Mouse (Mus musculus) midbrain, embryonic 13.5 days (tissue): ENCODE data around the gene Gm9958. TPM values are rescaled to one million over a fixed set of nuclear protein-coding genes. Genes with fewer than 3 reads are reported as not detected.

ENCODE experiments used
- ATAC-seq: fragments of 200-750 bp; cut with Nextera tagmentation; 2 replicates; pipeline ENCODE4 v1.8.0; 2017; ENCODE audit warnings: mild to moderate bottlenecking, moderate TSS enrichment, moderate library complexity
- H3K27ac ChIP-seq: fragments of 300-500 bp; sonication (generic); 2 replicates; pipeline ENCODE4 v1.5.1; 2015; ENCODE audit warnings: inconsistent platforms, mild to moderate bottlenecking, moderate library complexity
- H3K27me3 ChIP-seq: fragments of 300-500 bp; sonication (generic); 2 replicates; pipeline ENCODE4 v1.6.1; 2015; ENCODE audit warnings: mild to moderate bottlenecking, inconsistent platforms
- H3K36me3 ChIP-seq: fragments of 300-500 bp; sonication (generic); 2 replicates; pipeline ENCODE4 v1.6.1; 2015; ENCODE audit warnings: mild to moderate bottlenecking, inconsistent platforms
- H3K4me1 ChIP-seq: fragments of 300-500 bp; sonication (generic); replicated peaks from 2 replicates; pipeline ENCODE4 v1.6.1; 2015; ENCODE audit warnings: inconsistent platforms
- H3K4me2 ChIP-seq: fragments of 300-500 bp; sonication (generic); replicated peaks from 2 replicates; pipeline ENCODE4 v1.6.1; 2015; ENCODE audit warnings: moderate library complexity, mild to moderate bottlenecking, inconsistent platforms
- H3K4me3 ChIP-seq: fragments of 300-500 bp; sonication (generic); replicated peaks from 2 replicates; pipeline ENCODE4 v1.5.1; 2015; ENCODE audit warnings: mild to moderate bottlenecking, inconsistent platforms
- H3K9ac ChIP-seq: fragments of 300-500 bp; sonication (generic); replicated peaks from 2 replicates; pipeline ENCODE4 v1.6.1; 2015; ENCODE audit warnings: mild to moderate bottlenecking, inconsistent platforms
- H3K9me3 ChIP-seq: fragments of 300-500 bp; sonication (generic); 2 replicates; pipeline ENCODE4 v1.6.1; 2016; ENCODE audit warnings: mild to moderate bottlenecking, inconsistent platforms
- WGBS: fragments of 180-500 bp; shearing (Covaris S2); methylation state at CpG from one replicate; pipeline ENCODE4 v1.1.7; 2015; 5-methylcytosine and 5-hydroxymethylcytosine counted together
- polyA plus RNA-seq: library from polyadenylated mRNA; unstranded; fragments of >200 nt; fragmentation: Nextera tagmentation; extraction: Ambion mirVana; gene quantifications from 2 replicates; pipeline ENCODE4 v1.2.1, GENCODE M21; 2015

Gm9958 gene
- polyA plus RNA-seq, 1 experiment from 2014 or later: 6.5 TPM

GRCm38 (mm10) chr5:90414925-90415295 lies 47.9 kb downstream of the Gm9958 start:
- no peaks in the 10 kb centered on the region for H3K36me3 ChIP-seq
- no peaks in the 10 kb centered on the region; the same call in 1 of the 2 replicates for H3K4me1 ChIP-seq
- no peak overlapping the region for H3K4me2 ChIP-seq
- H3K9me3 ChIP-seq: no peaks in the 10 kb centered on the region
- no peak overlapping the region for H3K9ac ChIP-seq
- H3K27me3 ChIP-seq: no peaks in the 10 kb centered on the region
- WGBS: 57% methylated on average over 6 of the region's 6 CpGs
- H3K27ac ChIP-seq: no peak overlapping the region
- H3K4me3 ChIP-seq: no peak overlapping the region
- ATAC-seq: no peak

Other genes with a start within 250 kb of the Gm9958 start
- 25.7 and 26.3 TPM in 2 replicates for gene Cox18, start 143.2 kb upstream of the Gm9958 start, polyA plus RNA-seq
- gene Ankrd17, start 627 bp upstream of the Gm9958 start, polyA plus RNA-seq: 31.5 and 32.2 TPM in 2 replicates
- 0.62 TPM in 1 of 2 replicates, not detected in the other for gene Alb, start 93.7 kb downstream of the Gm9958 start, polyA plus RNA-seq
- 0.35 and 1.7 TPM in 2 replicates for gene Afp, start 123.5 kb downstream of the Gm9958 start, polyA plus RNA-seq
- not detected in 2 replicates for gene Afm, start 151.7 kb downstream of the Gm9958 start, polyA plus RNA-seq
- gene 5830473C10Rik, start 193.9 kb downstream of the Gm9958 start, polyA plus RNA-seq: not detected in 2 replicates